Comparison of ENCODE assay signal across 7 mouse cellular contexts in the genomic region with DNA sequence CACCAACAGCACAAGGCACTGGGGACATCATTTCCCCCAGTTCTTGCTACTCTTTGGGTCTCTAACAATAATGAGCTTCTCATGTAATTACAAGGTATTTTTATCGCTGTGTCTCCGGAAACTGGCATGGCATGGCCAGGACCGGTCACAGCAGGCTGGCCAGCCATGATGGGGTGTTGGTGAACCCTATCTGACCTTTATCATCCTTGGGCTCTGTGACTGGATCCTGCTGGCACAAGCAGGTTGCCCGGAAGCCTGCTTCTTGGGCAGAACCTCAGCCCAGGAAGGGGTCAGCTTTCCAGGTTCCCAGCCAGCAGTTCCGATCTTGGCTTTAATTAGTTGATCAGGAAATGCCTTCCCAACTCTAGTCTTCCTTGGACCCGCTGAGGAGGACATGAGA.
"Had no signal": no experiment of that assay in that cellular context is flagged by ENCODE, and none has a peak within 500 bp of the region (broad histone marks: within the 10 kb centered on the region; RNA-seq: fewer than 3 reads in every experiment).

No protein-coding gene starts in this region.

- H3K4me1 ChIP-seq: limb, embryonic 12.5 days; midbrain, embryonic 13.5 days had no signal

- H3K9ac ChIP-seq: limb, embryonic 12.5 days; liver, embryonic 14.5 days; midbrain, embryonic 13.5 days had no signal

- H3K9me3 ChIP-seq: limb, embryonic 12.5 days; midbrain, embryonic 13.5 days had no signal

- H3K4me3 ChIP-seq: limb, embryonic 12.5 days; midbrain, embryonic 13.5 days had no signal

- H3K27me3 ChIP-seq: limb, embryonic 12.5 days; midbrain, embryonic 13.5 days had no signal

- DNase-seq: lung, adult 18-20 months; right cerebral cortex, postnatal 14 days; thymus, postnatal 4 days had no signal

- H3K4me2 ChIP-seq: limb, embryonic 12.5 days; midbrain, embryonic 13.5 days had no signal

- H3K27ac ChIP-seq: hindbrain, postnatal 0 days; limb, embryonic 12.5 days; liver, embryonic 14.5 days; midbrain, embryonic 13.5 days had no signal

- H3K36me3 ChIP-seq: limb, embryonic 12.5 days; midbrain, embryonic 13.5 days had no signal

- ATAC-seq: hindbrain, postnatal 0 days; midbrain, embryonic 13.5 days had no signal
